Mouse (Mus musculus): ENCODE measurements around the gene Rnase10. TPM values are rescaled to one million over a fixed set of nuclear protein-coding genes. Genes with fewer than 3 reads are reported as not detected.

Rnase10 gene
- polyA plus RNA-seq, 1 experiment = not detected

DNA sequence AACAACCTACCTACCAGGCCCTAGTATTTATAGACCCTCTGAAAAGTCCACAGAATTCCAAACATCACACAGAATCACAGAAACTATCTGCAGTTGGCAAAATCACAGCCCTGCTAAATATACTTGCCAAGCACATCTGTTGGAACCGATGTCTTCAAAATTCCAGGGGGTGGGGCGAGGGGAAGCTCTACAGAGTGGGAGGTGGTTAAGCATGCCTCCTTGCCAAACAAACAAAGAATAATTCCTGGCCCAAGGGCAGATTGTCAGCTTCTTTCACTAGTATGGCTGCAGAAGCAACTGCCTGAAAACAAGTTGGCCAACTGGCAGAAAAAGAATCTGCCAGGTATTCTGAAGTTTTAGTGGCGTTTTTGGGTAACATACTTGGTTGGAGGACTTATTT, 9.7 kb downstream of the Rnase10 start:
- no peak for DNase-seq (ENCODE audit: low read depth)
- TF ChIP-seq CTCF (IDR thresholded peaks at IDR 0.05; ENCODE audit: borderline replicate concordance, extremely low read depth, insufficient read depth, insufficient read length) (no peak), POLR2A (IDR thresholded peaks at IDR 0.05; ENCODE audit: borderline replicate concordance, extremely low read depth, insufficient read depth, insufficient read length, poor library complexity, severe bottlenecking) (no peak)

DNA sequence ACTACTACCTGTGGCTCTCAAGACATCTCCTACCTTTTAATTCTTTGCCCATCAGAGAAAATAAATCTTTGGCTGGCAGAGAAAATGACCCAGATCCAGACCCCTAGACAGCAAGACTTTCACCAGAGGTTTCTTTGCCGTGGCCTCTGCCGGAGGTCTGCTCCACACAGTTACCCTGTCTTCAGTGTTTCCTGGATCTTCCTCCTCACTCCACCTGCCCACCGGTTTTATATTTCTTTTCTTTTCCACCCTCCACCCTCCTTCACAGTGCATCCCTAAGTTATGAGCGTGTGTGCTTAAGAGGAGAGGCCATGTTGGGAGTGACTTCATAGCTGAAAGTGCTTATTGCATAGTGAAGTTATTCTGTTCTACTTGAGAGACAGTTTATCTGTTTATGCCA, 15.9 kb downstream of the Rnase10 start:
- no peak for DNase-seq (ENCODE audit: low read depth)
- TF ChIP-seq POLR2A (IDR thresholded peaks at IDR 0.05; ENCODE audit: borderline replicate concordance, extremely low read depth, insufficient read depth, insufficient read length, poor library complexity, severe bottlenecking) (no peak), CTCF (IDR thresholded peaks at IDR 0.05; ENCODE audit: borderline replicate concordance, extremely low read depth, insufficient read depth, insufficient read length) (no peak)

DNA sequence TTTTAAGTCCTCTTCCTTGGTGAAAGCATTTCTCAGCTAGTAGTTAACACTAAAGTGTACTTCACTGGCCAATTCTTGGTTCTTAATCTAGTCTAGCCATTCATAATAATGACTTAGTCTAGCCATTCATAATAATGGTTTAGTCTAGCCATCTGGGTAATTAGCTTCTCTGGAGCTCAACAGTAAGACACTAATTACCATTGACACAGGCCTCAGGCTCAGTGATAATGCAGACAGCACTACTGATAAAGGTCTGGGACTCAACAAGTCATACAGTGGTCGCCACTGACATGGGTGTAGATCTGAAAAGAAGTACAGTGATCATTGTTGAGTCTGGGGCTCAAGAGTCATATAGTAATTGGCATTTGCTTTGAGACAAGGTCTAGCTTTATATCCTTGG, 17.3 kb downstream of the Rnase10 start:
- no peak for DNase-seq (ENCODE audit: low read depth)
- TF ChIP-seq CTCF (IDR thresholded peaks at IDR 0.05; ENCODE audit: borderline replicate concordance, extremely low read depth, insufficient read depth, insufficient read length) = no peak
- no peak for TF ChIP-seq POLR2A (IDR thresholded peaks at IDR 0.05; ENCODE audit: borderline replicate concordance, extremely low read depth, insufficient read depth, insufficient read length, poor library complexity, severe bottlenecking)

DNA sequence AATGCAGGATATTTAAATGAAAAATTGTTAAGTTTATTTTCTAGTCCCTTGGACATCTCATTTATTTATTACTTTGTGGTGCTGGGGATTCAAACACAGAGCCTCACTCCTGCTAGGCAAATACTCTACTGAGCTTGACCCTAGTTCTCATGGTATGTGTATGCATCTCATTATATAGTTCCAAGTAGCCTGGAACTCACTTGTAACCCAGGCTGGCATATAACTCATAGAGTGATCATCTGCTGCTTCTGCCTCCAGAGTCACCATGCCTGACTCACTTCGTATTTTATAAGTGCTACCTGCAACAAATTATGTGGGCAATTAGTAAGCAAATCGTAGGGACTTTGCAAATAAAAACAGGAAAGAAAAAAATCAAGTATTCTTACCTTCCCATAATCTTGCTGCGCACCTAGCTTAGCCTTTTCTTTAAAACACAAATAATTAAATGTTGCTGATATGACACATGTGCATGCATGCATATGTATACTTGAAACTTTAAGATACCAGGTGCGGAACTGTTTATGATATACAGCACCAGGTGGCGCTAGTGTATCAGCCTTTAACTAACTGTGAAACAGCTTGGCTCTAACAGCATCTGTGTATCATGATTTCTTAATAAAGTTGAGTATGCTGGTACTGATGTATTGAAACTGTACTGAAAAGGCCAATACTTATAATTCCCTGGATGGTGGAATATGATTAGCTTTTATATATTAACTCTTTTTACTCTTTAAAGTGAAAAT, 19.0 kb downstream of the Rnase10 start:
- DNase-seq (ENCODE audit: low read depth) = peak; percentile 89
- TF ChIP-seq CTCF (IDR thresholded peaks at IDR 0.05; ENCODE audit: borderline replicate concordance, extremely low read depth, insufficient read depth, insufficient read length) (peak; percentile 67), POLR2A (IDR thresholded peaks at IDR 0.05; ENCODE audit: borderline replicate concordance, extremely low read depth, insufficient read depth, insufficient read length, poor library complexity, severe bottlenecking) (no peak)

DNA sequence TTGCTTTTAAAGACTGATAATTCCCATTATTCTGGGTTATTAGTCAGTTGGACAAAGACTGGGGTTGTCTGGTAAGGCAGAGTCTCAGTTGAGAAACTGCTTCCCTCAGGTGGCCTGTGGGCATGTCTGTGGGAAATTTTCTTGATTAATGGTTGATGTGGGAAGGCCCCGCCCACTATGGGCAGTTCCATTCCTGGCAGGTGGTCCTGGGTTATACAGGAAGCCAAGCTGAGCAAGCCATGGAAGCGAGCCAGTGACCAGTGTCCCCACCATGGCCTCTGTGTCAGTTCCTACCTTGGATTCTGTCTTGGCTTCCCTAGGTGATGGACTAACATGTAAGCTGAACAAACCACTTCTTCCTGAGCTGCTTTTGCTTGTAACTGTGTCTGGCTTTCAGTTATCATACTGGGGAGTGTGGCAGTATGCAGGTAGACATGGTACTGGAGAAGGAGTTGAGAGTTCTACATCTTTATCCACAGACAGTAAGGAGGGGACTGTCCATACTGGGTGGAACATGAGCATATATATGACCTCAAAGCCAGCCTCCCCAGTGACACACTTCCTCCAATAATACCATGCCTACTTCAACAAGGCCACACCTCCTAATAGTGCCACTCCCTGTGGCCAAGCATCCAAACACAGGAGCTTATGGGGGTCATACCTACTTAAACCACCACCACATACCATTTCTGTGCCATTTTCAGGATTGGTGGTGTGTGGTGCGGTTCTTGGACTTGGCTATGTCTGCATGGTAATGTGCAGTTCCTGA, 20.0 kb downstream of the Rnase10 start:
- no peak for TF ChIP-seq POLR2A (IDR thresholded peaks at IDR 0.05; ENCODE audit: borderline replicate concordance, extremely low read depth, insufficient read depth, insufficient read length, poor library complexity, severe bottlenecking)
- no peak for TF ChIP-seq CTCF (IDR thresholded peaks at IDR 0.05; ENCODE audit: borderline replicate concordance, extremely low read depth, insufficient read depth, insufficient read length)
- no peak for DNase-seq (ENCODE audit: low read depth)

DNA sequence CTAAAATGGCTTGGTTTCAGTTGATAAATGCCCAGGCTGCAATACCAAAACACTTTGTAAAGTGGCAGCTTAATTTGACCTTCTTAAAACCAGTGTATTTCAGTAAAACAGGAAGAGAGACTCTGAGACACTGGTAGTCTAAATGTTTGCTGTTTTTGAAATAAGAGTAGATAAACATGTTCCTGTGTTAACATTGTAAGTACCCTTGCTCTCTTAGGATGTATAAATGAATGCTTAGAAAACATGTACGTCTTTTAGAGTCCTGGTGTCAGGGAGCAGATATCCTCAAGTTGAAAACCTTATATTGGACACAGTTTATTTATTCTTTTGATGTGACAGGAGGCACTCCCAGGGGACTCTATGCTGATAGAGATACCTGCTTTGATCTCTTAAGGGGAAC, 27.7 kb downstream of the Rnase10 start:
- no peak for TF ChIP-seq POLR2A (IDR thresholded peaks at IDR 0.05; ENCODE audit: borderline replicate concordance, extremely low read depth, insufficient read depth, insufficient read length, poor library complexity, severe bottlenecking)
- TF ChIP-seq CTCF (IDR thresholded peaks at IDR 0.05; ENCODE audit: borderline replicate concordance, extremely low read depth, insufficient read depth, insufficient read length) = no peak
- DNase-seq (ENCODE audit: low read depth) = no peak

DNA sequence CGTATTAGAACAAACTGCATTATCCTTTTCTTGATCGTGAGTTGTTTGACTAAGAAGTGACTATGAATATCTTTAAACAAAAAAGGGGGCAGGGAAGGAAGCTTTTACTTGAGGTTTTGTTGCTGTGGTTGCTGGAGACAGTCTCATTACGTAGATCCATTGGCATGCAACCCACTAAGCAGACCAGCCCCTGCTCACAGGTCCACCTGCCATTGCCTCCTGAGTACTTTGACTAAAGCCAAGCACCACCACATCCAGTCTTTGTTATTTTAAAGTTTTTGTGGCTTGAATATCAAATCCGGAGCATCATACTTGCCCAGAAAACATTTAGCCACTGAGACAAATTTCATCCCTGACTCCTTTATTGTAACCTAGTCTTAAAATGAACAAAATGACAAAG, 28.7 kb downstream of the Rnase10 start:
- no peak for TF ChIP-seq CTCF (IDR thresholded peaks at IDR 0.05; ENCODE audit: borderline replicate concordance, extremely low read depth, insufficient read depth, insufficient read length)
- TF ChIP-seq POLR2A (IDR thresholded peaks at IDR 0.05; ENCODE audit: borderline replicate concordance, extremely low read depth, insufficient read depth, insufficient read length, poor library complexity, severe bottlenecking) = no peak

DNA sequence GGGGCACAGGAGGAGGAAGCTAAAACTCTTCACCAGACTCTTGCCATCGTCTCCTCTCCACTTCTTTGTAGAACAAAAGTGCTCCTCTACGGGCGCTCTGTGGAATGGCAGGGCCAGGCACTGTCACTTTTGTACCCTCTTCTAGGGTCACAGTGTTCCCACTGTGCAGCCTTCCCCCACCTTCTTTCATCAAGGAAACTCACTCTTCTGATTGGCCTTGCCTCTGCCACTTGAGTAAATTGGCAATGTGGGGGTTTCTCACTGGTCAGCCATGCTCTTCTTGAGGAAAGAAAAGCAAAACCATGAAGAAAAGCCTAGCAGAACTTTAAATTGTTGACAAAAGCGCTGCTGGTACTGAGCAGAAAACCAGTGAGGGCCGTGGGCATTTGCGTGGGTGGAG, 34.2 kb downstream of the Rnase10 start, which contains the start of gene Rnase9:
TSS of gene Rnase9 (minus strand) at position 101 of the 400 bp plus-strand sequence.
- TF ChIP-seq CTCF (IDR thresholded peaks at IDR 0.05; ENCODE audit: borderline replicate concordance, extremely low read depth, insufficient read depth, insufficient read length) = no peak
- no peak for TF ChIP-seq POLR2A (IDR thresholded peaks at IDR 0.05; ENCODE audit: borderline replicate concordance, extremely low read depth, insufficient read depth, insufficient read length, poor library complexity, severe bottlenecking)
- no peak for DNase-seq (ENCODE audit: low read depth)

More for the DNA sequence above, 28.7 kb downstream of the Rnase10 start:
- DNase-seq (ENCODE audit: low read depth) = no peak

DNA sequence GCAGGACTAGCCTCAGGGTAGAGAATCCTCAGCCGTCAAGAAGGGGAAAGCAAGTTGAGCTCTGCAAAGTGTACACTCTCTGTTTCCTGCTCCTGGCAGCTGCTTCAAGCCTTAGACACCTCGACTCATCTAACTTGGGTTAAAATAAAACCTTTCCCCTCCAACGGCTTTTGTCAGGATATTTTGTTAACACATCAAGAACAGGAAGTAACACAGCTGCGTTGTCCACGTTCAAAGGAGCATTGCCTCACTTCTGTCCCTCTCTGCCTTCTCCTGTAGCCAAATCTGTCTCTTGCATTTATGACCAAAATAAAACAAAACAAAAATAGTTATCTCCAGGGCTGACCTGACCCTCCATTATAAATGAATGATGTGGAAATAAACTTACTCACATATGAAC, 40.3 kb downstream of the Rnase10 start:
- no peak for DNase-seq (ENCODE audit: low read depth)
- no peak for TF ChIP-seq CTCF (IDR thresholded peaks at IDR 0.05; ENCODE audit: borderline replicate concordance, extremely low read depth, insufficient read depth, insufficient read length)
- no peak for TF ChIP-seq POLR2A (IDR thresholded peaks at IDR 0.05; ENCODE audit: borderline replicate concordance, extremely low read depth, insufficient read depth, insufficient read length, poor library complexity, severe bottlenecking)

DNA sequence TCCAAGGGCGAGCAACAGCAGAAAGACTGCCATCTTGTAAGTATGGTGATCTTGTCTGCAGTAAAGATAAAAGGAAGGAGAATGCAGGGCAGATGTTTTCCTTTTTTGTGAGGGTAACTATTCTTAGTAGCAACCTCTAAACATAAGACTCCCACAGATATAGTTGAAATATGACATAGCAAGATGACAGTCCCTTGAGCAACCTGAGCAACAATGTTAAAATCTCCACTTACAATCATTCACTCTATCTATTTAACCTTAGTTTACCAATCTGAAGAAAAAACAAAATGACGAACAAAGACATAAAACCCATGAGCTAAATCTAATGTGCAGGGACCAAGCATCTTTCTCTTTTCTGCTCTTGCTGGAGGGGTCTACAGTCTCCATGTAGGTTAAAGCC, 42.5 kb downstream of the Rnase10 start, which contains the start of gene Rnase11:
TSS of gene Rnase11 (minus strand) at position 101 of the 400 bp plus-strand sequence.
- DNase-seq (ENCODE audit: low read depth) = no peak
- TF ChIP-seq POLR2A (IDR thresholded peaks at IDR 0.05; ENCODE audit: borderline replicate concordance, extremely low read depth, insufficient read depth, insufficient read length, poor library complexity, severe bottlenecking) (no peak), CTCF (IDR thresholded peaks at IDR 0.05; ENCODE audit: borderline replicate concordance, extremely low read depth, insufficient read depth, insufficient read length) (no peak)

DNA sequence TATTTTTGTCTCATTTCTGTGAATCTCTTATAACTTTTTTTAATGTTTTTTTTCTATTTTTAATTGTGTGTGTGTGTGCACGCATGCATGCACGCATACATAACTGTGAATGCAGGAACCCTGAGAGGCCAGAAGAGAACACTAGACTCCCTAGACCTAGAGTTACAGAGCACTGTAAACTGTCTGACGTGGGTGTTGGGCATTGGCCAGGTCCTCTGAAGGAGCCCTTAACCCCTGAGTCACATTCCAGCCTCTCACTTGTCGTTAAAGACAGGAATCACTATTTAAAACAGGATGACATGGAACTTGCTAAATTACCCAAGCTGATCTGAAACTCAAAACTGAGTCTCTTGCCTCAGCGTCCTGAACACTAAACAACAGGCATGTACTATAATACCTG, 44.4 kb downstream of the Rnase10 start:
- TF ChIP-seq POLR2A (IDR thresholded peaks at IDR 0.05; ENCODE audit: borderline replicate concordance, extremely low read depth, insufficient read depth, insufficient read length, poor library complexity, severe bottlenecking) (no peak), CTCF (IDR thresholded peaks at IDR 0.05; ENCODE audit: borderline replicate concordance, extremely low read depth, insufficient read depth, insufficient read length) (no peak)

More for the DNA sequence above, 44.4 kb downstream of the Rnase10 start:
- DNase-seq (ENCODE audit: low read depth) = peak; percentile 9

All from brain, embryonic 14.5 days (tissue).